Mouse (Mus musculus): ENCODE results near the gene Senp8. TPM values are rescaled to one million over a fixed set of nuclear protein-coding genes. Genes with fewer than 3 reads are reported as not detected.
A peak's percentile ranks its signal among the peaks of the same experiment; 100 is the strongest.

Senp8 gene
- polyA plus RNA-seq, 1 experiment from 2014 or later: 13.9 TPM

- Histone ChIP-seq H3K27ac (ENCODE audit: low read depth, low read length) (no peak overlapping the region), H3K4me1 (ENCODE audit: control insufficient read depth, insufficient read depth, low read length) (no peaks in the 10 kb centered on the region), H3K4me3 (ENCODE audit: low read length) (no peak overlapping the region), H3K9me3 (ENCODE audit: control insufficient read depth, low read length) (no peaks in the 10 kb centered on the region), H3K27me3 (ENCODE audit: control insufficient read depth, insufficient read depth, low read length) (no peaks in the 10 kb centered on the region), H3K9ac (ENCODE audit: low read depth, low read length) (no peak overlapping the region), H3K4me2 (replicated peaks; ENCODE audit: low read depth, low read length) (no peak overlapping the region), H3K36me3 (ENCODE audit: control insufficient read depth, insufficient read depth, low read length) (no peaks in the 10 kb centered on the region)
- ATAC-seq (ENCODE audit: low FRiP score, low TSS enrichment): no peak
- WGBS: 85% methylated on average over 7 of the region's 7 CpGs
Measured at GRCm38 (mm10) chr9:59701094-59701493, 49.4 kb downstream of the Senp8 start.

DNA sequence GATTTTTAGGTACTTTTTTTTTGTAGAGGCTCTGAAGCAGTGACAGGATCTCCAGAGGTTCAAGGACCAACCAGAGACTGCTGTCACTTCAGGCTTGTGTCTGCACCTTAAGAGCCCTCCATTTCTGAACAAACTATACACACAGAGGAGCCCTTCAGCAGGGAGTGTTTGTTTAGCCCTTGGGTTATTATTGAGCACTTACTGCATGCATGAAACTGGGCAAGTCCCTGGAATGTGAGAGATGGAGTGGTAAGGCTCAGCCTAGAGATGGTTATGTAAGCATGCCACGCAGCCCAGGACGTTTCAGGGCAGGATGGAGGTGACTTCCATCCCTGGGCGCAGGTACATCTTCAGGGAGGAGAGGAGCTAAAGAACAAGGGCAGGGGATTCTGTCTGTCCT, 54.1 kb downstream of the Senp8 start:
- H3K36me3 ChIP-seq (ENCODE audit: control insufficient read depth, insufficient read depth, low read length): no peaks in the 10 kb centered on the region
- WGBS: 81% methylated on average over 3 of the region's 3 CpGs
- ATAC-seq (ENCODE audit: low FRiP score, low TSS enrichment): no peak
- H3K9me3 ChIP-seq (ENCODE audit: control insufficient read depth, low read length): no peaks in the 10 kb centered on the region
- H3K4me2 ChIP-seq (replicated peaks; ENCODE audit: low read depth, low read length): no peak overlapping the region
- H3K4me3 ChIP-seq (ENCODE audit: low read length): no peak overlapping the region
- H3K9ac ChIP-seq (ENCODE audit: low read depth, low read length): no peak overlapping the region
- H3K27me3 ChIP-seq (ENCODE audit: control insufficient read depth, insufficient read depth, low read length): no peaks in the 10 kb centered on the region
- H3K27ac ChIP-seq (ENCODE audit: low read depth, low read length): no peak overlapping the region
- peaks cover 13% of the 10 kb centered on the region; the same call in 1 of the 2 replicates for H3K4me1 ChIP-seq (ENCODE audit: control insufficient read depth, insufficient read depth, low read length)

- no peaks in the 10 kb centered on the region for H3K9me3 ChIP-seq (ENCODE audit: control insufficient read depth, low read length)
- no peak for ATAC-seq (ENCODE audit: low FRiP score, low TSS enrichment)
- H3K27me3 ChIP-seq (ENCODE audit: control insufficient read depth, insufficient read depth, low read length): no peaks in the 10 kb centered on the region
- H3K36me3 ChIP-seq (ENCODE audit: control insufficient read depth, insufficient read depth, low read length): no peaks in the 10 kb centered on the region
- no peak overlapping the region for H3K9ac ChIP-seq (ENCODE audit: low read depth, low read length)
- no peak overlapping the region for H3K27ac ChIP-seq (ENCODE audit: low read depth, low read length)
- H3K4me2 ChIP-seq (replicated peaks; ENCODE audit: low read depth, low read length): no peak overlapping the region
- no peak overlapping the region for H3K4me3 ChIP-seq (ENCODE audit: low read length)
- 38% methylated on average over 3 of the region's 3 CpGs for WGBS
- peaks cover 13% of the 10 kb centered on the region; the same call in 1 of the 2 replicates for H3K4me1 ChIP-seq (ENCODE audit: control insufficient read depth, insufficient read depth, low read length)
Measured at GRCm38 (mm10) chr9:59695451-59695813, 55.1 kb downstream of the Senp8 start.

DNA sequence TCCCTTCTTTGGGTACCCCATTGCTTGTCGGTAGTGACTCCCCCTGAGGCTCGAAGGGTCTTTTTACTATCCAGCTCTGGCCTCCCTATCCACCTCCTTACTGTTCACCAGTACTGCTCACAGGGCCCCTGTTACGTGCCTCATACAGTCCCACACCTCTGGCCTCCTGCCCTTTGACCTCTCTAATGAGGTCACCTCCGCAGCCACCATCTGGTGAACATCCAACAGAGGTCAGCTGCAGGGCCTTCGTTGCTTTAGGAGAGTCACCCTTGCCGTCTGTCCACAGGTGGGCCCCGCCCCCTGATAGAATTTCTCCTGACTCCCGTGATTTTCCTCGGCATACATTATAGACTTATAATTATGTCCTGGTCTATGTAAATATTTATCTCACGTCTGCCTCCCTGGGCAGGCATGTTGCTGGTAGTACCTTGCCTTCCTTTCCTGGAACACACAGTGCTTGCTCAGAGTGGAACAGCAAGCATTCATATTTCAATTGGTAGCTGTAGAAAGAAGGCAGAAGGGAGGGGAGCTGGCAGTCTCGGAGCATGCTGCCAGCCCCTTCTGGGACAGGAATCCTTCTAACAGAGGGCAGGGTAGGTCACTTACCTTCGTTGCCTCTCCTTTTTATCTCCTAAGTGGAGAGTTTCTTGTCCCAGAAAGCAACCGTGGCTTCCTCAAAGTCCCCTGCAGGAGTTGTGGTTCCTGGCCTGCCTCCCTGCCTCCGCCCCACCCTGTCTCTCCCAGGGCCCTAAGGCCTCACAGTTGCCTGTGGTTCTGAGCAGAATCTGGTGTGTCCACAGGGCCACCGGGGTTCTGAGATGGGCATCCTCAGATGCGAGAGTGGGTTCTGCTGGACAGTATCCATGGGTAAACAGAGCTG, 55.7 kb downstream of the Senp8 start:
- H3K4me1 ChIP-seq (ENCODE audit: control insufficient read depth, insufficient read depth, low read length): peaks cover 13% of the 10 kb centered on the region; the same call in 1 of the 2 replicates
- H3K4me2 ChIP-seq (replicated peaks; ENCODE audit: low read depth, low read length): no peak overlapping the region
- H3K9me3 ChIP-seq (ENCODE audit: control insufficient read depth, low read length): no peaks in the 10 kb centered on the region
- ATAC-seq (ENCODE audit: low FRiP score, low TSS enrichment): no peak
- no peaks in the 10 kb centered on the region for H3K27me3 ChIP-seq (ENCODE audit: control insufficient read depth, insufficient read depth, low read length)
- H3K27ac ChIP-seq (ENCODE audit: low read depth, low read length): no peak overlapping the region
- H3K4me3 ChIP-seq (ENCODE audit: low read length): no peak overlapping the region
- H3K9ac ChIP-seq (ENCODE audit: low read depth, low read length): no peak overlapping the region
- 36% methylated on average over 16 of the region's 16 CpGs for WGBS
- H3K36me3 ChIP-seq (ENCODE audit: control insufficient read depth, insufficient read depth, low read length): no peaks in the 10 kb centered on the region

DNA sequence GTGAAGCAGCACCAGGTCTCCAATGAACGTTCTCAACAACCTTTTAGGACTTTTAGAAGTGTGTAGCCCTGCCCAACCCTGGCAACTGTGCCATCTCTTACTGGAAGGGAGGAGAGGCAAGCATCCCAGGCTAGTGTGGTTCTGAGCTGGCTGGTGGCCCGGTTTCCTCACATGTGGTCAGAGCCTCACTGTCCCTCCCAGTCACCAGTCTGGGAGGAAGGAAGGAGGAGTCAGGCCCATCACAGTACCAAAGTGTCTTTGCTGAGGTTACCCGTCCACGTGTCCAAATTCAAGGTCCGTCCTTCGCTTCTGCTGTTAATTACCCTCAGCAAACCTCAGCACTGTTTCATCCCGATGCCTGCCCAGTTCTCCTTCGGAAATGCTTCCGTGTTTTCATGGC, 58.4 kb downstream of the Senp8 start:
- Histone ChIP-seq H3K27me3 (ENCODE audit: control insufficient read depth, insufficient read depth, low read length) (no peaks in the 10 kb centered on the region), H3K4me1 (ENCODE audit: control insufficient read depth, insufficient read depth, low read length) (peaks cover 13% of the 10 kb centered on the region; the same call in 1 of the 2 replicates), H3K27ac (ENCODE audit: low read depth, low read length) (no peak overlapping the region), H3K9me3 (ENCODE audit: control insufficient read depth, low read length) (no peaks in the 10 kb centered on the region), H3K4me3 (ENCODE audit: low read length) (peak overlapping the region; percentile 31), H3K9ac (ENCODE audit: low read depth, low read length) (no peak overlapping the region), H3K4me2 (replicated peaks; ENCODE audit: low read depth, low read length) (peak overlapping the region; percentile 62), H3K36me3 (ENCODE audit: control insufficient read depth, insufficient read depth, low read length) (no peaks in the 10 kb centered on the region)
- ATAC-seq (ENCODE audit: low FRiP score, low TSS enrichment): peak; percentile 50; the same call in 1 of the 2 replicates
- WGBS: 37% methylated on average over 9 of the region's 9 CpGs

DNA sequence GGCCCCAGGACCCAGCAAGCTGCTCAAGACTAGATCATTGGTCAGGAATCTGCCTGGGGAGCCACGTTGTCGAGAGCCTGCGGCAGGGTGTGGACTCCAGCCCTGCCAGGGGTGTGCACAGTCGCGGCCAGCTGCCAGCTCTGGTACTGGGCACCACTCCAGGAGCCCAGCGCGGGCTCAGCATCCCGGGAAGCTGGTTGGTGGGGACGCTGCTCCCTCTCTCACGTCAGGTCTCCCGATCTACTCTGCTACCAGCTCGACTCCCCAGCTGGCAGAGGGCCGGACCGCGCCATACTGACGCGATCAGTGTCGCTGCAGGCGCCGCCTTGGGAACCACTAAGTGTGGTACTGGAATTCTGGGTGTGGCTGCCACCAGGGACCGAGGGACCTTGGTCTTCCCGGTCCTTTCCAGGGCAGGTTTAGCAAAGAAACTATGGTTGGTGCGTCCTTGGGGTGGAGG, 58.8 kb downstream of the Senp8 start:
- Histone ChIP-seq H3K9ac (ENCODE audit: low read depth, low read length) (peak overlapping the region; percentile 47), H3K27ac (ENCODE audit: low read depth, low read length) (no peak overlapping the region), H3K4me1 (ENCODE audit: control insufficient read depth, insufficient read depth, low read length) (peaks cover 13% of the 10 kb centered on the region; the same call in 1 of the 2 replicates), H3K4me2 (replicated peaks; ENCODE audit: low read depth, low read length) (peak overlapping the region; percentile 62), H3K4me3 (ENCODE audit: low read length) (peak overlapping the region; percentile 31), H3K9me3 (ENCODE audit: control insufficient read depth, low read length) (no peaks in the 10 kb centered on the region), H3K27me3 (ENCODE audit: control insufficient read depth, insufficient read depth, low read length) (no peaks in the 10 kb centered on the region), H3K36me3 (ENCODE audit: control insufficient read depth, insufficient read depth, low read length) (no peaks in the 10 kb centered on the region)
- peak; percentile 71 for ATAC-seq (ENCODE audit: low FRiP score, low TSS enrichment)
- WGBS: 4% methylated on average over 23 of the region's 23 CpGs

- Histone ChIP-seq H3K4me3 (ENCODE audit: low read length) (no peak overlapping the region), H3K9ac (ENCODE audit: low read depth, low read length) (no peak overlapping the region), H3K27me3 (ENCODE audit: control insufficient read depth, insufficient read depth, low read length) (no peaks in the 10 kb centered on the region), H3K36me3 (ENCODE audit: control insufficient read depth, insufficient read depth, low read length) (no peaks in the 10 kb centered on the region), H3K4me1 (ENCODE audit: control insufficient read depth, insufficient read depth, low read length) (peaks cover 6% of the 10 kb centered on the region; the same call in 1 of the 2 replicates), H3K9me3 (ENCODE audit: control insufficient read depth, low read length) (no peaks in the 10 kb centered on the region), H3K27ac (ENCODE audit: low read depth, low read length) (no peak overlapping the region), H3K4me2 (replicated peaks; ENCODE audit: low read depth, low read length) (no peak overlapping the region)
- ATAC-seq (ENCODE audit: low FRiP score, low TSS enrichment): no peak
- 38% methylated on average over 6 of the region's 6 CpGs for WGBS
Measured at GRCm38 (mm10) chr9:59687416-59688046, 63.0 kb downstream of the Senp8 start.

Measured in kidney, embryonic 14.5 days (tissue).